Mouse (Mus musculus) heart, postnatal 0 days (tissue): Measurements from ENCODE around the gene Mbd5.

Experiments used
- CTCF ChIP-seq: IDR thresholded peaks from 2 replicates; pipeline ENCODE4 v1.5.1; 2016; ENCODE audit warnings: antibody characterized with exemption, control low read depth, low read depth
- EP300 ChIP-seq: IDR thresholded peaks from 2 replicates; pipeline ENCODE4 v1.6.1; 2016; ENCODE audit warnings: antibody characterized with exemption, low read depth

GRCm38 (mm10) chr2:49121603-49122002 is 172.3 kb downstream of the Mbd5 start:
- no peak for TF ChIP-seq CTCF
- no peak for TF ChIP-seq EP300
